Mouse (Mus musculus): ENCODE data around the gene Tbccd1. TPM values are rescaled to one million over a fixed set of nuclear protein-coding genes. Genes with fewer than 3 reads are reported as not detected.
A peak's percentile ranks its signal among the peaks of the same experiment; 100 is the strongest.

The Tbccd1 gene
- polyA plus RNA-seq, 1 experiment from 2014 or later = 34.4 TPM

DNA sequence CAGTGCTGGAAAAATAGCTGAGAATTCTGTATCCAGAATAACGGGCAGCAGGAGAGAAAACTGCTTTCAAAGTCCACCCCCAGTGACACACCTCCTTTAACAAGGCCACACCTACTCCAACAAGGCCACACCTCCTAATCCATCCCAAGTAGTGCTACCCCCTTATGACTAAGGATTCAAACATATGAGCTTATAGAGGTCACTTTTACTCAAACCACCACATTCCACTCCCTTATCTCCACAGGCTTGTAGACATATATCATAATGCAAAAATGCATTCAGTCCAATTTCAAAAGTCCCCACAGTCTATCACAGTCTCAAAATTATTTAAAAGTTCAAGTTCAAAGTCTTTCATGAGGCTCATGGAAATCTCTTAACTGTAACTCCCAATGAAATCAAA lies 9.8 kb downstream of the Tbccd1 start:
- Histone ChIP-seq H3K27ac (no peak overlapping the region), H3K36me3 (no peaks in the 10 kb centered on the region), H3K9me3 (no peaks in the 10 kb centered on the region), H3K27me3 (no peaks in the 10 kb centered on the region), H3K9ac (no peak overlapping the region), H3K4me3 (no peak overlapping the region), H3K4me2 (replicated peaks) (no peak overlapping the region), H3K4me1 (peaks cover 10% of the 10 kb centered on the region)
- 87% methylated on average over 1 of the region's 1 CpGs for WGBS
- no peak for ATAC-seq (ENCODE audit: low FRiP score, low read depth)

DNA sequence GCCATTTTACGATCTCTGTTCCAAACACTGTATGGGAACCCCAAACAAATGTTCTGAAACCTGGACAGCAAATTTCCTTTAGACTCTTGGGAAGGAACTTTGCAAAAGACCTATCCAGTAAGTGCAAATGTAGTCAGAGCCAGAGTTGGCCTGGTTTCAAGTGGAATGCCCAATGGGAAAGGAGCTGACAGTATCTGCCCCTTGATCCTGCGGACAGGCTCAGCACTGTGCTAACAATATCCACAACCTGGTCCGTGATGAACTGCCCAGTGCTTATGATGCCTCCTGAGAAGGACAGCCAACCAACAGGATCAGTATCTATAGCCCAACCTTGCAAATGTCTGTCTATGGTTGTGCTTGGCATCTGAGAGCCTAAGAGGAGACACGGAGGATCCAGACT lies 12.0 kb downstream of the Tbccd1 start:
- H3K9me3 ChIP-seq = no peaks in the 10 kb centered on the region
- H3K36me3 ChIP-seq = peaks cover 13% of the 10 kb centered on the region
- no peak overlapping the region for H3K27ac ChIP-seq
- H3K4me2 ChIP-seq (replicated peaks) = no peak overlapping the region
- H3K27me3 ChIP-seq = no peaks in the 10 kb centered on the region
- H3K4me1 ChIP-seq = peaks cover 10% of the 10 kb centered on the region
- 86% methylated on average over 4 of the region's 4 CpGs for WGBS
- no peak for ATAC-seq (ENCODE audit: low FRiP score, low read depth)
- no peak overlapping the region for H3K4me3 ChIP-seq
- no peak overlapping the region for H3K9ac ChIP-seq

- Histone ChIP-seq H3K9me3 (no peaks in the 10 kb centered on the region), H3K4me3 (peak overlapping the region; percentile 57), H3K27ac (peak overlapping the region; percentile 29; the same call in 1 of the 2 replicates), H3K4me1 (peaks cover 10% of the 10 kb centered on the region), H3K9ac (peak overlapping the region; percentile 79; the same call in 1 of the 2 replicates), H3K4me2 (replicated peaks) (peak overlapping the region; percentile 89), H3K27me3 (no peaks in the 10 kb centered on the region), H3K36me3 (peaks cover 16% of the 10 kb centered on the region)
- WGBS = 41% methylated on average over 5 of the region's 5 CpGs
- ATAC-seq (ENCODE audit: low FRiP score, low read depth) = no peak; the same call in 1 of the 2 replicates
Measured at GRCm38 (mm10) chr16:22844834-22845233, 12.6 kb downstream of the Tbccd1 start.

GRCm38 (mm10) chr16:22844061-22844801 lies 13.2 kb downstream of the Tbccd1 start:
- H3K4me2 ChIP-seq (replicated peaks) = peak overlapping the region; percentile 89
- peak; percentile 96 for ATAC-seq (ENCODE audit: low FRiP score, low read depth)
- no peaks in the 10 kb centered on the region for H3K27me3 ChIP-seq
- H3K9ac ChIP-seq = peak overlapping the region; percentile 79
- peaks cover 10% of the 10 kb centered on the region for H3K4me1 ChIP-seq
- H3K4me3 ChIP-seq = peak overlapping the region; percentile 57
- peak overlapping the region; percentile 11; the same call in 1 of the 2 replicates for H3K27ac ChIP-seq
- H3K36me3 ChIP-seq = peaks cover 22% of the 10 kb centered on the region
- H3K9me3 ChIP-seq = no peaks in the 10 kb centered on the region
- WGBS = 4% methylated on average over 26 of the region's 26 CpGs

DNA sequence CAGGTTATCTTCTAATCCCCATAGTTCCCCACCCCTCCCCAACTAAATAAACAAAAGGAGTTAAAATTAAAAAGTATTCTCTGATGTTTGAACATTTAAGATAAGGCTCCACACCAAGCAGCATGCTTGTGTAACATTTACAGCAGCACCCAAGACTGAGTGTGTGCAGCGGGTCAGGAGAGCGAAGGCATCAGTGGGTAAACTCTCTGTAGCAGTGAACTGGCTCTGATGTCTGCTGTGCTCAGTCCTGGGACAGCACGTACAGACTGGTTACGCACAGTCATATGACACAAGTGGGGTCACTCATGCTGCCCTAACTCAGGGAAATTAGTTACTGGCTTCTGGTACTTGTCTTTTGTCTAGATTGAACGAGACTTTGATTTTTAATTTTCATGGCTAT lies 14.6 kb downstream of the Tbccd1 start:
- Histone ChIP-seq H3K9me3 (no peaks in the 10 kb centered on the region), H3K27me3 (no peaks in the 10 kb centered on the region), H3K36me3 (peaks cover 29% of the 10 kb centered on the region), H3K4me3 (no peak overlapping the region), H3K9ac (no peak overlapping the region), H3K27ac (no peak overlapping the region), H3K4me2 (replicated peaks) (no peak overlapping the region), H3K4me1 (peaks cover 10% of the 10 kb centered on the region)
- 93% methylated on average over 5 of the region's 5 CpGs for WGBS
- ATAC-seq (ENCODE audit: low FRiP score, low read depth) = no peak

DNA sequence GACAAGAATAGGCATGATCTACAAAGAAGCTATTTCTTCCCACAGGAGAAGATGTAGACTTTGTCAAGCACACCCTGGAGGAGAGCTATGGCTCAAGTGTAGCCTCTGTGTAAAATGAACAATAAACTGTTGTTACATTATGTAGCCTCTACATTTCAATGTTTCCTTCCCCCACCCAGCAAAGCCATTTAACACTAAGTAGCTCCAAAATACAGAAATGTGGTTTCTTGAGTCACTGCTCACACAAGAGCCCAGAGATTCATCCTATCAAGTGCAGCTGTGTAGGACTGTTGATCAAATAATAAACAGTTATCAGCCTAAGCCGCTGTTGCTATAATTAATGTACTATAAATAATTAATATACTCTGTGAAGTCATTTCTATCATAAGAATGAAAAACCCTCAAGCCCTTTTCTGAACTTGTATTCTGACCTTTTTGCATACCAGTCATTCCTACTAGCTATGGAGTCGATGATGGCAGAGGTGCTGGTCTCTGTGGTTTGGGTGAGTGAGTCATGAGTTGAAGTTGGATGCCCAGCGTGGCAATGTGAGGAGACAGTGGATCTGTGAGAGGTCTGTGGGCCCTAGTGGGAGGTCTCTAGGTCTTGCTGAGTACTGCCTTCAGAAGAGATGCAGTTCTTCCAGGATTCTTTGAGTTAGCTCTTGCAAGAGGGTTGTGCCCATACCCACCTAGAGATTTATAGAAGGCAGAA lies 18.2 kb downstream of the Tbccd1 start:
- peaks cover 48% of the 10 kb centered on the region for H3K36me3 ChIP-seq
- H3K4me2 ChIP-seq (replicated peaks) = no peak overlapping the region
- no peak overlapping the region for H3K9ac ChIP-seq
- ATAC-seq (ENCODE audit: low FRiP score, low read depth) = no peak
- H3K27me3 ChIP-seq = no peaks in the 10 kb centered on the region
- 95% methylated on average over 3 of the region's 3 CpGs for WGBS
- no peak overlapping the region for H3K4me3 ChIP-seq
- H3K27ac ChIP-seq = no peak overlapping the region
- no peaks in the 10 kb centered on the region for H3K9me3 ChIP-seq
- H3K4me1 ChIP-seq = peaks cover 5% of the 10 kb centered on the region; the same call in 1 of the 2 replicates

- H3K4me1 ChIP-seq = no peaks in the 10 kb centered on the region
- H3K27me3 ChIP-seq = no peaks in the 10 kb centered on the region
- H3K4me2 ChIP-seq (replicated peaks) = no peak overlapping the region
- no peak overlapping the region for H3K4me3 ChIP-seq
- H3K9ac ChIP-seq = no peak overlapping the region
- no peaks in the 10 kb centered on the region for H3K9me3 ChIP-seq
- ATAC-seq (ENCODE audit: low FRiP score, low read depth) = no peak
- WGBS = 85% methylated on average over 3 of the region's 3 CpGs
- no peak overlapping the region for H3K27ac ChIP-seq
- H3K36me3 ChIP-seq = peaks cover 43% of the 10 kb centered on the region
Measured at GRCm38 (mm10) chr16:22832932-22833525, 24.4 kb downstream of the Tbccd1 start.

GRCm38 (mm10) chr16:22820731-22821130 lies 36.7 kb downstream of the Tbccd1 start:
- H3K36me3 ChIP-seq = peaks cover 23% of the 10 kb centered on the region
- H3K4me2 ChIP-seq (replicated peaks) = no peak overlapping the region
- no peak overlapping the region for H3K27ac ChIP-seq
- 64% methylated on average over 8 of the region's 8 CpGs for WGBS
- peaks cover 8% of the 10 kb centered on the region for H3K4me1 ChIP-seq
- no peaks in the 10 kb centered on the region for H3K27me3 ChIP-seq
- no peak overlapping the region for H3K4me3 ChIP-seq
- no peak overlapping the region for H3K9ac ChIP-seq
- H3K9me3 ChIP-seq = no peaks in the 10 kb centered on the region
- no peak for ATAC-seq (ENCODE audit: low FRiP score, low read depth)

DNA sequence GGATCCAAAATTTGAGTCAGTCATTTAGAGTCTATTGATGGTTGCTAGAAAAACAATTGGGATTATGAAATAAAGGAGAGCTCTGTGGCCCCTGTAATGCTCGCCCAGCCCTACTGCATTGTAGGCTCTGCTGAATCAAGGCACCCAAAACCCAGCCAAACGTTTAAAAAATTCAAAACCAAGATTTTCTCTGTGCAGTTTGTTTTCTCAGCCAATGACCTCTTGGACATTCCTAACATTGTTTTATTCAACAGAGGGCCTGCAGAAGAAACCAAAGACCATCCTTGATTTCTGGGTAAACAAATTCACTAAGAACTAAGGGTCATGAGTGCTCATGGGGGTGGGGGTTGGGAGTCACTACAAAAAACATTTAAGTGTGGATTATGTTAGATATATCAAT lies 46.0 kb downstream of the Tbccd1 start, which contains the start of gene Crygs:
Gene Crygs (minus strand): TSS at position 101 of the 400 bp plus-strand sequence.
- 77% methylated on average over 2 of the region's 2 CpGs for WGBS
- no peak within 1 kb of the TSS for H3K27ac ChIP-seq
- H3K9me3 ChIP-seq = no peaks in the 10 kb centered on the region
- no peak within 1 kb of the TSS for H3K4me3 ChIP-seq
- no peak within 1 kb of the TSS for H3K4me2 ChIP-seq (replicated peaks)
- H3K27me3 ChIP-seq = peaks cover 6% of the 10 kb centered on the region; the same call in 1 of the 2 replicates
- H3K36me3 ChIP-seq = peaks cover 11% of the 10 kb centered on the region
- no peaks in the 10 kb centered on the region for H3K4me1 ChIP-seq
- no peak for ATAC-seq (ENCODE audit: low FRiP score, low read depth)
- H3K9ac ChIP-seq = no peak within 1 kb of the TSS

DNA sequence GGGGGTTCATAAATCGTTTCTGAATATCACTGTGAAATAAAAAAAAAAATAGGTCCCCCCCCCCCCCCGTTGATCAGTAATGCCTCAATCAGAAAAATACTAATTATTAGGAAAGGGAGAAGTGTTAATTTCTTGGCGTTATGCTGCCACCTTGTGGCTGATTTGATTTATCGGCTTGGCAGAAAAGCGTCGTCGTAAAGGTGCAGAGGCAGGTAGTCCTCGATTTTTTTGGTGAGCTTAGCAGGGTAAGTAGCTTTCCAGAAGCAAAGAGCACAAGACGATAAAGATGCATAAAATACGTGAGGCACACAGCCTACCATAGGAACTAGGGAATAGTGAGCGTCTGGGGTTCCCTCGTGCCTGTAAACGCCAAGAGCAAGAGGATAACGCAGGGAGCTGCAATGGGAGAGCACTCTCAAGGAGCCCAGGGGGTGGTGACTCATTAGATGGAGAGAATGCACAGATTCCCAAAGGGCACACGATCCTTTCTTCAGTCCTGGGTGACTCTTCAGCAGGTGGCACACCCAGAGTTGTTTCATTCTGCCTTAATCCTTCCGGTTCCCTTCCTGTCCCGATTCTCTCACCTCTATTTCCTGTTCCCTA lies 49.9 kb downstream of the Tbccd1 start:
- H3K4me2 ChIP-seq (replicated peaks) = peak overlapping the region; percentile 49
- no peak for ATAC-seq (ENCODE audit: low FRiP score, low read depth)
- WGBS = 17% methylated on average over 17 of the region's 17 CpGs
- no peaks in the 10 kb centered on the region for H3K4me1 ChIP-seq
- no peaks in the 10 kb centered on the region for H3K9me3 ChIP-seq
- no peak overlapping the region for H3K4me3 ChIP-seq
- H3K9ac ChIP-seq = no peak overlapping the region
- peaks cover 6% of the 10 kb centered on the region; the same call in 1 of the 2 replicates for H3K27me3 ChIP-seq
- no peaks in the 10 kb centered on the region for H3K36me3 ChIP-seq
- H3K27ac ChIP-seq = no peak overlapping the region

- H3K27ac ChIP-seq = no peak overlapping the region
- H3K4me2 ChIP-seq (replicated peaks) = no peak overlapping the region
- H3K4me1 ChIP-seq = no peaks in the 10 kb centered on the region
- ATAC-seq (ENCODE audit: low FRiP score, low read depth) = no peak
- WGBS = 80% methylated on average over 7 of the region's 7 CpGs
- H3K9me3 ChIP-seq = no peaks in the 10 kb centered on the region
- peaks cover 2% of the 10 kb centered on the region; the same call in 1 of the 2 replicates for H3K27me3 ChIP-seq
- H3K36me3 ChIP-seq = no peaks in the 10 kb centered on the region
- H3K9ac ChIP-seq = no peak overlapping the region
- H3K4me3 ChIP-seq = no peak overlapping the region
Measured at GRCm38 (mm10) chr16:22802786-22803185, 54.7 kb downstream of the Tbccd1 start.

GRCm38 (mm10) chr16:22800849-22801109 lies 56.7 kb downstream of the Tbccd1 start:
- no peaks in the 10 kb centered on the region for H3K9me3 ChIP-seq
- no peak overlapping the region for H3K4me2 ChIP-seq (replicated peaks)
- ATAC-seq (ENCODE audit: low FRiP score, low read depth) = no peak
- H3K9ac ChIP-seq = no peak overlapping the region
- H3K4me3 ChIP-seq = no peak overlapping the region
- 83% methylated on average over 5 of the region's 5 CpGs for WGBS
- no peaks in the 10 kb centered on the region for H3K36me3 ChIP-seq
- no peaks in the 10 kb centered on the region; the same call in 1 of the 2 replicates for H3K27me3 ChIP-seq
- H3K27ac ChIP-seq = no peak overlapping the region
- no peaks in the 10 kb centered on the region for H3K4me1 ChIP-seq

Measured in limb, embryonic 13.5 days (tissue).